11 mouse cellular contexts compared by ENCODE assay signal in genomic region chr17:28117451-28118209, GRCm38 (mm10). TPM values are rescaled to one million over a fixed set of nuclear protein-coding genes. Genes with fewer than 3 reads are reported as not detected.
A peak's percentile ranks its signal among the peaks of the same experiment; 100 is the strongest.
DNase-seq lines count a peak whose midpoint lies in the region; ATAC-seq lines count a peak whose summit lies in the region.
"Had no signal": no experiment of that assay in that cellular context is flagged by ENCODE, and none has a peak within 500 bp of the region (broad histone marks: within the 10 kb centered on the region; RNA-seq: fewer than 3 reads in every experiment).

No protein-coding gene starts in this region.

- WGBS in heart, embryonic 14.5 days = 21% methylated on average over 19 of the region's 19 CpGs
- WGBS in intestine, embryonic 16.5 days = 48% methylated on average over 19 of the region's 19 CpGs
- 34% methylated on average over 19 of the region's 19 CpGs for WGBS in liver, embryonic 11.5 days

- H3K4me1 ChIP-seq in heart, embryonic 14.5 days (ENCODE audit: control insufficient read depth in 2 of 2, insufficient read depth in 2 of 2, low read length in 2 of 2) = peaks cover 7 to 9% of the 10 kb centered on the region in 2 experiments; a peak in 3 of 4 replicates
- no peaks in the 10 kb centered on the region for H3K4me1 ChIP-seq in intestine, embryonic 16.5 days (ENCODE audit: control insufficient read depth, insufficient read depth, low read length)
- no peaks in the 10 kb centered on the region for H3K4me1 ChIP-seq in liver, embryonic 11.5 days (replicated peaks; ENCODE audit: control insufficient read depth, insufficient read depth, low read length)
- H3K4me1 ChIP-seq: liver, embryonic 15.5 days had no signal

- no peaks in the 10 kb centered on the region for H3K36me3 ChIP-seq in heart, embryonic 14.5 days (ENCODE audit: control insufficient read depth, insufficient read depth, low read length)
- H3K36me3 ChIP-seq in intestine, embryonic 16.5 days (ENCODE audit: control insufficient read depth, insufficient read depth, low read length) = no peaks in the 10 kb centered on the region
- H3K36me3 ChIP-seq in liver, embryonic 11.5 days (ENCODE audit: control insufficient read depth, insufficient read depth, low read length) = no peaks in the 10 kb centered on the region
- H3K36me3 ChIP-seq: liver, embryonic 15.5 days had no signal

- peak overlapping the region; percentile 49 to 75 for H3K27ac ChIP-seq in heart, embryonic 14.5 days (replicated peaks in 1 of 2; ENCODE audit: control insufficient read depth in 1 of 2, insufficient read depth in 1 of 2, low read depth in 2 of 2, low read length in 2 of 2)
- no peak overlapping the region for H3K27ac ChIP-seq in intestine, embryonic 16.5 days (ENCODE audit: low read length)
- no peak overlapping the region for H3K27ac ChIP-seq in liver, embryonic 11.5 days (ENCODE audit: low read depth, low read length)
- H3K27ac ChIP-seq: liver, embryonic 15.5 days had no signal

- no peaks in the 10 kb centered on the region for H3K9me3 ChIP-seq in heart, embryonic 14.5 days (ENCODE audit: control insufficient read depth, low read length)
- no peaks in the 10 kb centered on the region for H3K9me3 ChIP-seq in intestine, embryonic 16.5 days (ENCODE audit: control insufficient read depth, low read length)
- no peaks in the 10 kb centered on the region for H3K9me3 ChIP-seq in liver, embryonic 11.5 days (ENCODE audit: control insufficient read depth, low read length)
- H3K9me3 ChIP-seq: liver, embryonic 15.5 days had no signal

- ATAC-seq in heart, embryonic 14.5 days (ENCODE audit: insufficient number of reproducible peaks, insufficient read depth, low FRiP score, low read depth) = peak; percentile 33; the same call in 1 of the 2 replicates
- ATAC-seq in megakaryocyte progenitor cell, adult 5-6 weeks (replicated peaks; ENCODE audit: poor library complexity) = no peak
- no peak for ATAC-seq in intestine, embryonic 16.5 days
- no peak for ATAC-seq in liver, embryonic 11.5 days (replicated peaks; ENCODE audit: low FRiP score)

- peak overlapping the region; percentile 37 for H3K4me2 ChIP-seq in heart, embryonic 14.5 days (ENCODE audit: low read length)
- H3K4me2 ChIP-seq in intestine, embryonic 16.5 days (ENCODE audit: low read depth, low read length) = no peak overlapping the region
- H3K4me2 ChIP-seq in liver, embryonic 11.5 days = no peak overlapping the region
- H3K4me2 ChIP-seq: liver, embryonic 15.5 days had no signal

- H3K27me3 ChIP-seq in heart, embryonic 14.5 days (ENCODE audit: control insufficient read depth, insufficient read depth, low read length) = no peaks in the 10 kb centered on the region
- no peaks in the 10 kb centered on the region for H3K27me3 ChIP-seq in intestine, embryonic 16.5 days (replicated peaks; ENCODE audit: control insufficient read depth, insufficient read depth, low read length)
- peaks cover 3% of the 10 kb centered on the region for H3K27me3 ChIP-seq in liver, embryonic 11.5 days (replicated peaks; ENCODE audit: control insufficient read depth, insufficient read depth, low read length)

- peak overlapping the region; percentile 38; the same call in 1 of the 2 replicates for H3K9ac ChIP-seq in heart, embryonic 14.5 days (ENCODE audit: low read length)
- no peak overlapping the region for H3K9ac ChIP-seq in intestine, embryonic 16.5 days (ENCODE audit: low read depth, low read length)
- no peak overlapping the region for H3K9ac ChIP-seq in liver, embryonic 11.5 days (ENCODE audit: low read depth, low read length)
- H3K9ac ChIP-seq: liver, embryonic 15.5 days had no signal

- H3K4me3 ChIP-seq in heart, embryonic 14.5 days (ENCODE audit: control insufficient read depth in 1 of 2, insufficient read depth in 1 of 2, low read depth in 1 of 2, low read length in 2 of 2) = no peak overlapping the region
- no peak overlapping the region for H3K4me3 ChIP-seq in intestine, embryonic 16.5 days (ENCODE audit: low read length)
- H3K4me3 ChIP-seq in liver, embryonic 11.5 days (ENCODE audit: low read depth, low read length) = no peak overlapping the region
- H3K4me3 ChIP-seq: liver, embryonic 15.5 days had no signal

- DNase-seq in adrenal gland, adult (ENCODE audit: inconsistent age in 2 of 2, low spot score in 1 of 2) = peak; percentile 62 to 84
- no peak for DNase-seq in adrenal gland, postnatal 4 days (ENCODE audit: low spot score in 2 of 2)
- DNase-seq in 416B (ENCODE audit: low read depth) = peak; percentile 71
- DNase-seq in cerebellum, postnatal 14 days = peak; percentile 66 to 69
- no peak for DNase-seq in liver, embryonic 11.5 days (ENCODE audit: low spot score)
- DNase-seq: kidney, postnatal 4 days had no signal

RNA-seq across cellular contexts. Expression of gene Scube3, which starts 24.3 kb away (rescaled TPM):
- total RNA-seq in adrenal gland, postnatal 4 days (2021) = 10 to 100 TPM; 45.5 to 55.6 TPM
- polyA plus RNA-seq in heart, embryonic 14.5 days (2014; fragmentation: Nextera tagmentation; extraction: Ambion mirVana) = 0.53 and 1.4 TPM in 2 replicates
- 0.02 and 0.07 TPM in 2 replicates for total RNA-seq in megakaryocyte progenitor cell, adult 5-6 weeks (2015)
- 0.08 and 0.14 TPM in 2 replicates for total RNA-seq in megakaryocyte progenitor cell, adult 5-6 weeks (2017)
- 1.0 and 1.1 TPM in 2 replicates for polyA plus RNA-seq in intestine, embryonic 16.5 days (2015; fragmentation: Nextera tagmentation; extraction: Ambion mirVana)
- 2.6 TPM in 2 replicates for polyA plus RNA-seq in liver, embryonic 11.5 days (2014; fragmentation: Nextera tagmentation; extraction: Ambion mirVana)

RNA-seq across cellular contexts. Expression of gene Tcp11, which starts 37.2 kb away (rescaled TPM):
- total RNA-seq in adrenal gland, postnatal 4 days (2021) = 1 to 10 TPM in 1 of 2 experiments, under 1 TPM in 1; 0.31 to 3.3 TPM
- polyA plus RNA-seq in heart, embryonic 14.5 days (2014; fragmentation: Nextera tagmentation; extraction: Ambion mirVana) = 0.31 and 0.45 TPM in 2 replicates
- 0.67 and 1.4 TPM in 2 replicates for total RNA-seq in megakaryocyte progenitor cell, adult 5-6 weeks (2015)
- 2.4 and 2.5 TPM in 2 replicates for total RNA-seq in megakaryocyte progenitor cell, adult 5-6 weeks (2017)
- 1.6 TPM in 2 replicates for polyA plus RNA-seq in intestine, embryonic 16.5 days (2015; fragmentation: Nextera tagmentation; extraction: Ambion mirVana)
- polyA plus RNA-seq in liver, embryonic 11.5 days (2014; fragmentation: Nextera tagmentation; extraction: Ambion mirVana) = 0.61 and 0.97 TPM in 2 replicates
- total RNA-seq: adrenal gland, adult 18-20 months had no signal

RNA-seq across cellular contexts. Expression of gene Zfp523, which starts 59.3 kb away (rescaled TPM):
- total RNA-seq in adrenal gland, postnatal 4 days (2021) = 10 to 100 TPM; 54.7 to 56.9 TPM
- 19.2 and 23.0 TPM in 2 replicates for polyA plus RNA-seq in heart, embryonic 14.5 days (2014; fragmentation: Nextera tagmentation; extraction: Ambion mirVana)
- total RNA-seq in megakaryocyte progenitor cell, adult 5-6 weeks (2015) = 11.8 and 13.1 TPM in 2 replicates
- 13.5 and 18.5 TPM in 2 replicates for total RNA-seq in megakaryocyte progenitor cell, adult 5-6 weeks (2017)
- polyA plus RNA-seq in intestine, embryonic 16.5 days (2015; fragmentation: Nextera tagmentation; extraction: Ambion mirVana) = 22.1 and 23.7 TPM in 2 replicates
- polyA plus RNA-seq in liver, embryonic 11.5 days (2014; fragmentation: Nextera tagmentation; extraction: Ambion mirVana) = 13.3 and 14.6 TPM in 2 replicates

Comparison
In these comparisons a context has a peak if more than half of its experiments do, and no peak if none do; other contexts are left out.
1. DNase-seq: peak in adrenal gland, adult (2 of 2), 416B (single experiment) and cerebellum, postnatal 14 days (2 of 2); none in adrenal gland, postnatal 4 days (0 of 2) and liver, embryonic 11.5 days (single experiment).
2. H3K27ac ChIP-seq: peak in heart, embryonic 14.5 days (2 of 2); none in intestine, embryonic 16.5 days (single experiment) and liver, embryonic 11.5 days (single experiment).